Mouse (Mus musculus): Measurements from ENCODE around the gene Rac3. TPM values are rescaled to one million over a fixed set of nuclear protein-coding genes. Genes with fewer than 3 reads are reported as not detected.

The Rac3 gene
- total RNA-seq, 2 experiments from 2014 or later, result 0.83 to 1.4 TPM

GRCm38 (mm10) chr11:120768206-120768605 is 46.9 kb downstream of the Rac3 start:
- no peak for ATAC-seq (ENCODE audit: poor library complexity, severe bottlenecking)

GRCm38 (mm10) chr11:120772749-120773148 is 51.5 kb downstream of the Rac3 start:
- no peak for ATAC-seq (ENCODE audit: poor library complexity, severe bottlenecking)

Other genes starting within 250 kb of the Rac3 start
- gene Mrpl12, start 236.9 kb upstream of the Rac3 start, total RNA-seq (2015), result 34.3 and 35.6 TPM in 2 replicates
- gene Mrpl12, start 236.9 kb upstream of the Rac3 start, total RNA-seq (2017), result 25.4 and 41.7 TPM in 2 replicates
- gene Slc25a10, start 229.6 kb upstream of the Rac3 start, total RNA-seq (2015), result 9.3 and 14.7 TPM in 2 replicates
- 12.8 and 17.2 TPM in 2 replicates for gene Slc25a10, start 229.6 kb upstream of the Rac3 start, total RNA-seq (2017)
- gene Gcgr, start 190.8 kb upstream of the Rac3 start, total RNA-seq (2015), result not detected in 2 replicates
- gene Gcgr, start 190.8 kb upstream of the Rac3 start, total RNA-seq (2017), result not detected in 2 replicates
- 79.7 and 83.0 TPM in 2 replicates for gene Mcrip1, start 171.7 kb upstream of the Rac3 start, total RNA-seq (2015)
- 18.3 and 30.5 TPM in 2 replicates for gene Mcrip1, start 171.7 kb upstream of the Rac3 start, total RNA-seq (2017)
- not detected in 2 replicates for gene Ppp1r27, start 170.3 kb upstream of the Rac3 start, total RNA-seq (2015)
- not detected in 2 replicates for gene Ppp1r27, start 170.3 kb upstream of the Rac3 start, total RNA-seq (2017)
- gene P4hb, start 148.2 kb upstream of the Rac3 start, total RNA-seq (2015), result 301 and 325 TPM in 2 replicates
- 587 and 590 TPM in 2 replicates for gene P4hb, start 148.2 kb upstream of the Rac3 start, total RNA-seq (2017)
- 506 and 521 TPM in 2 replicates for gene Arhgdia, start 139.8 kb upstream of the Rac3 start, total RNA-seq (2015)
- gene Arhgdia, start 139.8 kb upstream of the Rac3 start, total RNA-seq (2017), result 226 and 275 TPM in 2 replicates
- 143 and 149 TPM in 2 replicates for gene Alyref, start 123.1 kb upstream of the Rac3 start, total RNA-seq (2015)
- 171 and 196 TPM in 2 replicates for gene Alyref, start 123.1 kb upstream of the Rac3 start, total RNA-seq (2017)
- gene Anapc11, start 123.0 kb upstream of the Rac3 start, total RNA-seq (2015), result 79.9 and 90.6 TPM in 2 replicates
- gene Anapc11, start 123.0 kb upstream of the Rac3 start, total RNA-seq (2017), result 30.0 and 32.3 TPM in 2 replicates
- not detected in 2 replicates for gene Npb, start 113.0 kb upstream of the Rac3 start, total RNA-seq (2015)
- not detected in 2 replicates for gene Npb, start 113.0 kb upstream of the Rac3 start, total RNA-seq (2017)
- 11.8 and 13.3 TPM in 2 replicates for gene Pcyt2, start 103.5 kb upstream of the Rac3 start, total RNA-seq (2015)
- 17.3 and 22.6 TPM in 2 replicates for gene Pcyt2, start 103.5 kb upstream of the Rac3 start, total RNA-seq (2017)
- 51.4 and 53.6 TPM in 2 replicates for gene Sirt7, start 96.2 kb upstream of the Rac3 start, total RNA-seq (2015)
- gene Sirt7, start 96.2 kb upstream of the Rac3 start, total RNA-seq (2017), result 119 and 121 TPM in 2 replicates
- gene Mafg, start 87.9 kb upstream of the Rac3 start, total RNA-seq (2015), result 23.1 and 23.8 TPM in 2 replicates
- 58.7 and 68.0 TPM in 2 replicates for gene Mafg, start 87.9 kb upstream of the Rac3 start, total RNA-seq (2017)
- 3.5 and 3.7 TPM in 2 replicates for gene Pycr1, start 77.7 kb upstream of the Rac3 start, total RNA-seq (2015)
- 2.9 TPM in 2 replicates for gene Pycr1, start 77.7 kb upstream of the Rac3 start, total RNA-seq (2017)
- gene Myadml2, start 73.3 kb upstream of the Rac3 start, total RNA-seq (2015), result not detected in 2 replicates
- gene Myadml2, start 73.3 kb upstream of the Rac3 start, total RNA-seq (2017), result not detected in 2 replicates
- gene Notum, start 60.3 kb upstream of the Rac3 start, total RNA-seq (2015), result not detected in 2 replicates
- not detected in 2 replicates for gene Notum, start 60.3 kb upstream of the Rac3 start, total RNA-seq (2017)
- gene Aspscr1, start 48.5 kb upstream of the Rac3 start, total RNA-seq (2015), result 57.9 and 63.1 TPM in 2 replicates
- gene Aspscr1, start 48.5 kb upstream of the Rac3 start, total RNA-seq (2017), result 59.5 and 70.2 TPM in 2 replicates
- 84.6 and 95.8 TPM in 2 replicates for gene Cenpx, start 7.7 kb upstream of the Rac3 start, total RNA-seq (2015)
- gene Cenpx, start 7.7 kb upstream of the Rac3 start, total RNA-seq (2017), result 67.0 and 71.5 TPM in 2 replicates
- 6.3 and 7.2 TPM in 2 replicates for gene Lrrc45, start 7.5 kb upstream of the Rac3 start, total RNA-seq (2015)
- 21.0 and 21.6 TPM in 2 replicates for gene Lrrc45, start 7.5 kb upstream of the Rac3 start, total RNA-seq (2017)
- gene Dcxr, start 5.8 kb downstream of the Rac3 start, total RNA-seq (2015), result 24.9 and 30.0 TPM in 2 replicates
- 20.0 and 25.0 TPM in 2 replicates for gene Dcxr, start 5.8 kb downstream of the Rac3 start, total RNA-seq (2017)
- 7.6 and 8.5 TPM in 2 replicates for gene Cbr2, start 10.6 kb downstream of the Rac3 start, total RNA-seq (2015)
- 1.7 and 8.9 TPM in 2 replicates for gene Cbr2, start 10.6 kb downstream of the Rac3 start, total RNA-seq (2017)
- gene Hmga1b, start 41.3 kb downstream of the Rac3 start, total RNA-seq (2015), result 10.5 and 11.9 TPM in 2 replicates
- 7.6 and 8.8 TPM in 2 replicates for gene Hmga1b, start 41.3 kb downstream of the Rac3 start, total RNA-seq (2017)
- 10.4 and 14.5 TPM in 2 replicates for gene Rfng, start 62.7 kb downstream of the Rac3 start, total RNA-seq (2015)
- gene Rfng, start 62.7 kb downstream of the Rac3 start, total RNA-seq (2017), result 3.3 and 5.7 TPM in 2 replicates
- gene Gps1, start 62.8 kb downstream of the Rac3 start, total RNA-seq (2015), result 51.4 and 70.1 TPM in 2 replicates
- 52.1 and 56.3 TPM in 2 replicates for gene Gps1, start 62.8 kb downstream of the Rac3 start, total RNA-seq (2017)
- 46.1 and 51.8 TPM in 2 replicates for gene Dus1l, start 74.9 kb downstream of the Rac3 start, total RNA-seq (2015)
- gene Dus1l, start 74.9 kb downstream of the Rac3 start, total RNA-seq (2017), result 24.0 and 31.1 TPM in 2 replicates
- gene Fasn, start 103.1 kb downstream of the Rac3 start, total RNA-seq (2015), result 14.0 and 19.2 TPM in 2 replicates
- gene Fasn, start 103.1 kb downstream of the Rac3 start, total RNA-seq (2017), result 10.5 and 13.3 TPM in 2 replicates
- gene Ccdc57, start 211.4 kb downstream of the Rac3 start, total RNA-seq (2015), result 0.30 and 1.2 TPM in 2 replicates
- gene Ccdc57, start 211.4 kb downstream of the Rac3 start, total RNA-seq (2017), result 2.1 and 2.4 TPM in 2 replicates
- 21.4 and 24.6 TPM in 2 replicates for gene Slc16a3, start 227.0 kb downstream of the Rac3 start, total RNA-seq (2015)
- gene Slc16a3, start 227.0 kb downstream of the Rac3 start, total RNA-seq (2017), result 35.2 and 40.7 TPM in 2 replicates